Mouse (Mus musculus) thymus, adult 18-20 months (tissue): ENCODE data around the gene Klk10.

Source experiments
- DNase-seq, 2 experiments: peaks; one replicate each; pipeline ENCODE4 v3.0.0; 2022; ENCODE audit warnings: mixed read lengths in 2 of 2

The Klk10 gene

GRCm38 (mm10) chr7:43797333-43797769 lies 16.5 kb downstream of the Klk10 start, which contains the start of gene Klk8:
Gene Klk8, plus strand, starts transcription at chr7:43797577.
- peak; percentile 16 to 26 for DNase-seq

- DNase-seq: peak; percentile 22 to 36
Observed at GRCm38 (mm10) chr7:43797844-43798462, 17.1 kb downstream of the Klk10 start.

- no peak for DNase-seq
Observed at GRCm38 (mm10) chr7:43799876-43800275, 19.0 kb downstream of the Klk10 start.

GRCm38 (mm10) chr7:43810994-43811393 lies 30.2 kb downstream of the Klk10 start, which contains the start of gene Klk7:
Gene Klk7, plus strand, starts transcription at chr7:43811294.
- DNase-seq: no peak

GRCm38 (mm10) chr7:43815211-43815610 lies 34.4 kb downstream of the Klk10 start:
- DNase-seq: no peak

GRCm38 (mm10) chr7:43816746-43817145 lies 35.9 kb downstream of the Klk10 start:
- no peak for DNase-seq

GRCm38 (mm10) chr7:43821581-43821980 lies 40.7 kb downstream of the Klk10 start:
- DNase-seq: no peak

GRCm38 (mm10) chr7:43824199-43824598 lies 43.4 kb downstream of the Klk10 start, which contains the start of gene Klk6:
Gene Klk6, plus strand, starts transcription at chr7:43824499.
- no peak for DNase-seq

GRCm38 (mm10) chr7:43826056-43826455 lies 45.2 kb downstream of the Klk10 start:
- DNase-seq: no peak

GRCm38 (mm10) chr7:43827706-43828105 lies 46.9 kb downstream of the Klk10 start:
- DNase-seq: no peak

- no peak for DNase-seq
Observed at GRCm38 (mm10) chr7:43829006-43829405, 48.2 kb downstream of the Klk10 start.
